Comparison of ENCODE assay signal across 9 mouse cellular contexts in genomic region chr2:55435721-55436260, GRCm38 (mm10). TPM values are rescaled to one million over a fixed set of nuclear protein-coding genes. Genes with fewer than 3 reads are reported as not detected.
DNase-seq lines count a peak whose midpoint lies in the region; ATAC-seq and TF ChIP-seq lines count a peak whose summit lies in the region.
"Had no signal": no experiment of that assay in that cellular context is flagged by ENCODE, and none has a peak within 500 bp of the region (broad histone marks: within the 10 kb centered on the region; RNA-seq: fewer than 3 reads in every experiment).

Gene Kcnj3 (plus strand): TSS chr2:55435970.

- 0 out of 2 replicates have a peak, but pooled peaks have one; percentile 35 for TF ChIP-seq POLR2A in olfactory bulb, adult 2 months (IDR thresholded peaks at IDR 0.05; ENCODE audit: insufficient read depth, low read depth, low read length)

- H3K27me3 ChIP-seq in forebrain, embryonic 13.5 days: peaks cover 11% of the 10 kb centered on the region

- peak within 1 kb of the TSS; percentile 98 for H3K4me2 ChIP-seq in forebrain, embryonic 13.5 days

- DNase-seq in ovary, adult 18-20 months (ENCODE audit: low spot score): peak; percentile 3
- no peak for DNase-seq in ovary, postnatal 14 days (ENCODE audit: low spot score)
- DNase-seq in heart, postnatal 4 days: peak; percentile 35
- DNase-seq in left cerebral cortex, postnatal 10 days (ENCODE audit: extremely low spot score in 1 of 2, low spot score in 2 of 2): peak; percentile 65 to 67
- DNase-seq in thymus, postnatal 10 days (ENCODE audit: low spot score in 2 of 2): no peak
- no peak for DNase-seq in kidney, adult 9 months

- no peak for TF ChIP-seq CTCF in olfactory bulb, adult 2 months (IDR thresholded peaks at IDR 0.05; ENCODE audit: insufficient read depth, low read depth, low read length)

- intact Hi-C loops in left cerebral cortex, postnatal 10 days (cut with DNase I): loop anchor here (5.0 to 10.0 kb wide), 5 partner anchors 99 to 489 kb away; no protein-coding TSS in a partner anchor

- H3K4me1 ChIP-seq in forebrain, embryonic 13.5 days: peaks cover 29% of the 10 kb centered on the region
- 0 out of 2 replicates have a peak, but pooled peaks cover 6% of the 10 kb centered on the region for H3K4me1 ChIP-seq in olfactory bulb, adult 2 months (ENCODE audit: control insufficient read depth, insufficient read depth, low read length)

- peak; percentile 88 for ATAC-seq in forebrain, embryonic 13.5 days
- ATAC-seq: Patski had no signal

- peak within 1 kb of the TSS; percentile 55 for H3K4me3 ChIP-seq in forebrain, embryonic 13.5 days
- peak within 1 kb of the TSS; percentile 99 for H3K4me3 ChIP-seq in olfactory bulb, adult 2 months (ENCODE audit: insufficient read depth, low read depth, low read length)

- peak within 1 kb of the TSS; percentile 71 for H3K9ac ChIP-seq in forebrain, embryonic 13.5 days

- H3K9me3 ChIP-seq in forebrain, embryonic 13.5 days (replicated peaks): no peaks in the 10 kb centered on the region

- under 1% methylated on average over 20 of the region's 20 CpGs for WGBS in forebrain, embryonic 13.5 days
- under 1% methylated on average over 20 of the region's 20 CpGs for WGBS in olfactory bulb, adult 2 months

- H3K36me3 ChIP-seq in forebrain, embryonic 13.5 days (ENCODE audit: poor library complexity, severe bottlenecking): no peaks in the 10 kb centered on the region

- H3K27ac ChIP-seq in forebrain, embryonic 13.5 days: no peak within 1 kb of the TSS
- H3K27ac ChIP-seq in olfactory bulb, adult 2 months (ENCODE audit: insufficient read depth, low read depth, low read length): peak within 1 kb of the TSS; percentile 90

RNA-seq across cellular contexts. Expression of gene Kcnj3, which starts in this region (rescaled TPM):
- 2.2 and 2.5 TPM in 2 replicates for polyA plus RNA-seq in forebrain, embryonic 13.5 days (2015; fragmentation: Nextera tagmentation; extraction: Ambion mirVana)
- total RNA-seq in heart, postnatal 4 days (2021): 10 to 100 TPM; 26.6 to 28.2 TPM
- total RNA-seq in left cerebral cortex, postnatal 10 days (2021): 10 to 100 TPM; 68.5 to 69.7 TPM
- 74.7 TPM in 1 of 2 replicates, not detected in the other for polyA plus RNA-seq in olfactory bulb, adult 2 months (2012; ENCODE audit: insufficient read depth, insufficient read length, low replicate concordance, missing spikeins)
- polyA plus RNA-seq: Patski had no signal

Comparison
In these comparisons a context has a peak if more than half of its experiments do, and no peak if none do; other contexts are left out.
1. RNA of gene Kcnj3 (polyA plus RNA-seq): 74.7 TPM in olfactory bulb, adult 2 months; 2.2 to 2.5 TPM in forebrain, embryonic 13.5 days; every median in the first group is over 10 times any median in the second.
2. DNase-seq: peak in ovary, adult 18-20 months (single experiment), heart, postnatal 4 days (single experiment) and left cerebral cortex, postnatal 10 days (2 of 2); none in ovary, postnatal 14 days (single experiment), thymus, postnatal 10 days (0 of 2) and kidney, adult 9 months (single experiment).